In the genomic region with DNA sequence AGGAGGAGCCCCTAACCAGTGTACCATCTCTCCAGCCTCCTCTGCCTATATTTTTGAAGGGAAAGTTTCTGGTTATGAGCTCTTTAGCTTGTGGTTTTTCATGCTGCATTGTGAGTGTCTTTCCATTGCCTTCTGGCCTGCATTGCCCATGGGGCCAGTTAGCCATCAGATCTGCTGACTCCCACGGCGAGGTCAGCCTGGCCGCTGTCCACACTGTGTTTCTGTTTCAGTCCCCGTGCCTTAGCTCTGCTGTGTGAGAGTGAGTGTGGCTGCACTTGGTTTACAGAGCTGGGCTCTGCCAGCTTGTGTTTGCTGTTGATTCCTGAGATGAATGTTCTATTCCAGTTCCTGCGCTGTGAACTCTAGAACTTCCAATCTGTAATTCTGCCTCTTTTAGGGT, we compare ENCODE assay signal across 12 mouse cellular contexts. TPM values are rescaled to one million over a fixed set of nuclear protein-coding genes. Genes with fewer than 3 reads are reported as not detected.
DNase-seq lines count a peak whose midpoint lies in the region; ATAC-seq lines count a peak whose summit lies in the region.
"Had no signal": no experiment of that assay in that cellular context is flagged by ENCODE, and none has a peak within 500 bp of the region (broad histone marks: within the 10 kb centered on the region; RNA-seq: fewer than 3 reads in every experiment).

No protein-coding gene starts in this region.

- H3K4me2 ChIP-seq in forebrain, embryonic 13.5 days, result no peak overlapping the region
- H3K4me2 ChIP-seq: liver, embryonic 12.5 days; neural tube, embryonic 13.5 days had no signal

- 92% methylated on average over 5 of the region's 5 CpGs for WGBS in forebrain, embryonic 13.5 days

- intact Hi-C loops in gastrocnemius, postnatal 14 days (cut with DNase I; ENCODE audit: low total_unique reads), result no loop called here
- intact Hi-C loops in left cerebral cortex, postnatal 25 days (cut with DNase I), result no loop called here

- no peak overlapping the region for H3K9ac ChIP-seq in forebrain, embryonic 13.5 days
- H3K9ac ChIP-seq: liver, embryonic 12.5 days; neural tube, embryonic 13.5 days had no signal

- no peak overlapping the region for H3K27ac ChIP-seq in forebrain, embryonic 13.5 days
- H3K27ac ChIP-seq: liver, embryonic 12.5 days; neural tube, embryonic 13.5 days had no signal

- peak; percentile 36 for DNase-seq in adrenal gland, adult 2 months
- no peak for DNase-seq in adrenal gland, adult 8-10 months
- peak; percentile 37 for DNase-seq in kidney, postnatal 14 days
- DNase-seq in kidney, adult 9 months, result no peak
- DNase-seq in 3T3-L1 (ENCODE audit: low read depth, low spot score), result peak; percentile 54
- DNase-seq in gastrocnemius, postnatal 14 days, result peak; percentile 66
- DNase-seq in left cerebral cortex, postnatal 25 days (ENCODE audit: low spot score in 2 of 2), result no peak
- DNase-seq: thymus, adult 18-20 months had no signal

- no peaks in the 10 kb centered on the region for H3K27me3 ChIP-seq in forebrain, embryonic 13.5 days
- H3K27me3 ChIP-seq: liver, embryonic 12.5 days; neural tube, embryonic 13.5 days had no signal

- no peaks in the 10 kb centered on the region for H3K9me3 ChIP-seq in forebrain, embryonic 13.5 days (replicated peaks)
- H3K9me3 ChIP-seq: liver, embryonic 12.5 days; neural tube, embryonic 13.5 days had no signal

- ATAC-seq in forebrain, embryonic 13.5 days, result no peak
- ATAC-seq: liver, embryonic 12.5 days; midbrain, embryonic 16.5 days had no signal

- H3K4me3 ChIP-seq in forebrain, embryonic 13.5 days, result no peak overlapping the region
- H3K4me3 ChIP-seq: liver, embryonic 12.5 days; neural tube, embryonic 13.5 days had no signal

- peaks cover 10% of the 10 kb centered on the region for H3K36me3 ChIP-seq in forebrain, embryonic 13.5 days (ENCODE audit: poor library complexity, severe bottlenecking)

- no peaks in the 10 kb centered on the region for H3K4me1 ChIP-seq in forebrain, embryonic 13.5 days

RNA-seq across cellular contexts. Expression of a gene that starts 26.9 kb away (rescaled TPM):
- 10 to 100 TPM in 1 of 2 experiments, 1 to 10 TPM in 1; 9.7 to 18.3 TPM for total RNA-seq in adrenal gland, adult 2 months (2021)
- 3.6 and 4.6 TPM in 2 replicates for polyA plus RNA-seq in adrenal gland, adult 2 months (2012; rRNA removed)
- 10 to 100 TPM in 3 of 4 experiments, 1 to 10 TPM in 1; 9.7 to 37.0 (median 23.9) TPM for total RNA-seq in adrenal gland, adult 8-10 months (2022)
- total RNA-seq in gastrocnemius, postnatal 14 days (2021), result 10 to 100 TPM; 28.9 to 44.4 TPM
- 0.34 and 0.46 TPM in 2 replicates for polyA plus RNA-seq in forebrain, embryonic 13.5 days (2015; fragmentation: Nextera tagmentation; extraction: Ambion mirVana)
- total RNA-seq in left cerebral cortex, postnatal 25 days (2021), result 100 to 1,000 TPM in 1 of 2 experiments, 10 to 100 TPM in 1; 84.0 to 123 TPM

Comparison
In these comparisons a context has a peak if more than half of its experiments do, and no peak if none do; other contexts are left out.
1. DNase-seq: peak in adrenal gland, adult 2 months (single experiment), kidney, postnatal 14 days (single experiment), 3T3-L1 (single experiment) and gastrocnemius, postnatal 14 days (single experiment); none in adrenal gland, adult 8-10 months (single experiment), kidney, adult 9 months (single experiment) and left cerebral cortex, postnatal 25 days (0 of 2).